Mouse (Mus musculus): Measurements from ENCODE around the gene Adgrf2.

Gene Adgrf2

DNA sequence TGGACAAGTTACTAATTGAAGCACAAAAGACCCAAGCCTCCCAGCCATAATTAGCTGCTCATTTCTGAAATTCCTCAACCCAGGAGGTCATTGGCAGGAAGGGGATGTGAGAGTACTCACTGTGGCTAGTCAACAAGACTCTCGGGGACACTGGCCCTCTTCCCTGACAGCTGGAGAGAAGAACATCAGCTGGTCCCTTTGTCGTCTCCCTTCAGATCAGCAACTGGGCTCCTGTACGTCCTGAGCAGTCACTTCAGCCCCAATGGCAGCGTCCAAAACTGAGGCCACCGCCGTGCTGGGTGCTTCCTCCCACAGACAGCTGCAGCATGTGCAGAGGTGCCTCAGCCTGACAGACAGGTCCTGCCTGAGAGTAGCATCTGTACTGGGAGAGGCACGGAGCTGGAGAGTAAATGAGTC, at the start of gene Adgrf2:
TSS of gene Adgrf2 (minus strand) at position 379 of the 417 bp plus-strand sequence.
- DNase-seq: no peak

GRCm38 (mm10) chr17:42790787-42791186, 48.8 kb upstream of the Adgrf2 start:
- no peak for DNase-seq

GRCm38 (mm10) chr17:42789723-42790122, 47.7 kb upstream of the Adgrf2 start:
- no peak for DNase-seq

DNA sequence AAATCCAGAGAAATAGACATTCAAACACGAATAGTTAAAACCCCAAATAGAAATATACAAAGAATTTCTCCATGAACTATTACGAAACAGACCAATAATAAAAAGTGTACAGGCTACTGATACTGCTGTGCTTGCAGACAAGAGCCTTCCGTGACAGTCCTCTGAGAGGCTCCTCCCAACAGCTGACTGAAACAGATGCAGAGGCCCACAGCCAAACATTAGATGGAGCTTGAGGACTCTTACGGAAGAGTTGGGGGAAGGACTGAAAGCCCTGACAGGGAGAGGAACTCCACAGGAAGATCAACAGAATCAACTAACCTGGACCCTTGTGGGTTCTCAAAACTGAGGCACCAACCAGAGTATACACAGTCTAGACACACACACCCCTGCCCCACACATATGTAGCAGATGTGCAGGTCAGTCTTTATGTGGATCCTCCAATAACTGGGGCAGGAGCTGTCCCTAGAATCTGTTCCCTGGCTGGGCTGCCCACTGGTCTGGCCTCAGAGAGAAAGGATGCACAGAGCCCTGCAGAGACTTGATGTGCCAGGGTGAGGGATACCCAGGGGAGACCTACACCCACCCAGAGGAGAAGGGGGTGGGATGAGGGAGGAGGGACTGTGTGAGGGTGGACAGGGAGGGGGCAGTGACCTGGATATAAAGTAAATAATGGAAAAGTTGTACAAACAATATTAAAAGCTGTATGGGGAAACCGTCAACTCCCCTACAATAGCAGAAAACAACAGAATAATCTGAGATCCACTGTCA, 46.9 kb upstream of the Adgrf2 start:
- no peak for DNase-seq

- peak; percentile 8 to 56 for DNase-seq
Observed at GRCm38 (mm10) chr17:42782156-42782757, 40.3 kb upstream of the Adgrf2 start.

GRCm38 (mm10) chr17:42753791-42754190, 11.8 kb upstream of the Adgrf2 start:
- no peak for DNase-seq

GRCm38 (mm10) chr17:42752173-42752572, 10.2 kb upstream of the Adgrf2 start:
- DNase-seq: no peak

- no peak for DNase-seq
Observed at GRCm38 (mm10) chr17:42745657-42746420, 3.9 kb upstream of the Adgrf2 start.

DNA sequence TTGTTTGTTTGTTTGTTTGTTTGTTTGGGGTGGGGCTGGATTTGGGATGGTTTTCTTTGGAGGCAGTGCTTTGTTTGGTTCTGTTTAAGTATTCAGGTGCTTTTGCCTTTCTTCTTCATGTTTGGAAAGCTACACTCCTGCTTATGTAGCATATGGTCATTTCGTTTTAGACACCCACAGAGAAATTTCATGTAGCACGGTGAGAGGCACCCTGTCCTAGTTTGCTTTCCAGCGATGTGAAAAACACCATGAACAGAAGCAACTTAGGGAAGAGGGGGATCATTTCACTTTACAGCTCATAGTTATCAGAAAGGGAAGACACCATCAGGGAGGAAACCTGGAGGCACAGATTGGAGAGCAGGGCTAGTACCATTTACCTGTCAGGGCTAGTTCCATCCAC, 844 bp upstream of the Adgrf2 start:
- DNase-seq: no peak

- DNase-seq: no peak
Observed at GRCm38 (mm10) chr17:42738794-42739193, 3.2 kb downstream of the Adgrf2 start.

DNA sequence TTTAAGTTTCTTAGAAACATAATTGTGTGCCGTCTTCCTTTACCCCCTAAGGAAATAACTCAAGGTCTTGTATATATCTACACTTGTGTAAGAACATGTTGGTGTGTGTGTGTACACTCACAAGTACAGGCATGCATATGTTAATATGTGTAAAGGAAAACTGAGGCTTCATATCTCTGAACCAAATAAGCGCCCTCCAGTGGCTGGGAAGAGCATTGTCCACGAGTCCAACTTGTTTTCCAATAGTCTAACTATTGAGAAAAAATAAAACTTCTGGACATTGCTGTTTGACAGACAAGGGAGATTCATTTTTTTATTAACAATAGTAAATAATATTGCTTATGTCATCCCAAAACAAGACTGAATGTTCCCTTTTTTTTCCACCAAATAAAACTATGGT, 24.8 kb downstream of the Adgrf2 start:
- DNase-seq: no peak

DNA sequence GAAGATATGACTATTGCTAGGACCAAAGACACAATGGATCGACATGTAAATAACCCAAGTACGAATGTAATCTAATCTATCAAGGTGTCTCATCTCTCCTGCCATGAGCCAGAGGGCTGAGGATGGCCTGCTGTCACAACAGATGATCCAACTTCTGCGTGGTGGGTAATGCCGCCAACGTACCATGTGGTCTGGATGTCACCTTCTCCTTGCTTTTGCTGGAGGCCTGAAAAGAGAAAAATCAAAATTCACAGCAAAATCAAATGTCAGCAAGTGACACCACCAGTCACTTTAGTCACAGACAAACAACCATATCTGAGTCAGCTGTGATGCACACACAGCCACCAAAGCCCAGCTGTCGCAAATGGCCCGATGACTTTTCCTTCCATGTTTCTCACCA, 27.0 kb downstream of the Adgrf2 start:
- DNase-seq: no peak

- DNase-seq: no peak
Observed at GRCm38 (mm10) chr17:42710717-42711116, 31.3 kb downstream of the Adgrf2 start.

GRCm38 (mm10) chr17:42705611-42706010, 36.4 kb downstream of the Adgrf2 start:
- no peak for DNase-seq

DNA sequence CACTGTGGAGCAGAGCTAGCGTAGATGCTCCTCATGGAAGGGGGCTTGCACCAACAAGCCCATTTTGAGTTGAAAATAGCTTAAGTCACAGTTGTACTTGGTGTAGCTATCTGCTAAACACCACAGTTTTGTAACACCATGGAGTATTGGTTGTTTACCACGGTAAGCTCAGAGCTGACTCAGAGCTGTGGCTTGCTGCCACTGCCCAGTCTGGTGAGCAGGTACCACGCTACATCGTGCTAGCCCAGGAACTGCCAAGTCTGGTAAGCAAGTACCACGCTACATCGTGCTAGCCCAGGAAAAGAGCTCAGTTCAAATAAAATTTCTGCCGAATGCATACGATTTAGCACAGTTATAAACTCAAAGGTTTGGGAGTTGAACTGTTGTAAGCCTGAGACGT, 39.8 kb downstream of the Adgrf2 start:
- no peak for DNase-seq

DNA sequence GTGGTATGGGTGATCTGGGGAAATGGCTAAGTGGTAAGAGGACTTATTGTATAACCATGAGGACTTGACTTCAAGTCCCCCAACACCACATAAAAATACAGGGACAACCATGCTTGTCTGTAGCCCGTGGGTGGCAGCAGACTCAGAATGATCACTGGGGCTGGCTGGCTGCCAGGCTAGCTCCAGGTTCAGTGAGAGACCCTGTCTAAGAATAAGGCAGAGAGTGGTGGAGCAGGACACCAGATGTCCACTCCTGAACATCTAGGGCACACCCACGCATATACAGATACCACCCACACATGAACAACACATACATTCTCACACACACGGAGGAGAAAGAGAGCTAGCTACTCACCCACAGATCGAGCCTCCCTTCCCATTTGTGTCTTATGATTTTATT, 47.2 kb downstream of the Adgrf2 start:
- DNase-seq: no peak

- no peak for DNase-seq
Observed at GRCm38 (mm10) chr17:42692136-42692535, 49.8 kb downstream of the Adgrf2 start, which contains the start of gene Adgrf4. Adgrf4 (minus strand) TSS chr17:42692284.

- DNase-seq: no peak
Observed at GRCm38 (mm10) chr17:42690531-42690930, 51.4 kb downstream of the Adgrf2 start.

All from spleen, adult 18-20 months (tissue).